Mouse (Mus musculus) lung, adult 2 months (tissue): ENCODE data around the gene Larp4.

Experiments
- CTCF ChIP-seq: fragments of 200-500 bp; IDR thresholded peaks from 2 replicates; pipeline ENCODE4 v1.5.1; 2011; ENCODE audit warnings: mild to moderate bottlenecking, low read length, control low read depth; ENCODE audit not compliant: insufficient read depth
- POLR2A ChIP-seq: fragments of 200-500 bp; IDR thresholded peaks from 2 replicates; pipeline ENCODE4 v1.6.1; 2011; ENCODE audit warnings: low read depth, mild to moderate bottlenecking, control low read depth, low read length, borderline replicate concordance; ENCODE audit errors: extremely low read depth

DNA sequence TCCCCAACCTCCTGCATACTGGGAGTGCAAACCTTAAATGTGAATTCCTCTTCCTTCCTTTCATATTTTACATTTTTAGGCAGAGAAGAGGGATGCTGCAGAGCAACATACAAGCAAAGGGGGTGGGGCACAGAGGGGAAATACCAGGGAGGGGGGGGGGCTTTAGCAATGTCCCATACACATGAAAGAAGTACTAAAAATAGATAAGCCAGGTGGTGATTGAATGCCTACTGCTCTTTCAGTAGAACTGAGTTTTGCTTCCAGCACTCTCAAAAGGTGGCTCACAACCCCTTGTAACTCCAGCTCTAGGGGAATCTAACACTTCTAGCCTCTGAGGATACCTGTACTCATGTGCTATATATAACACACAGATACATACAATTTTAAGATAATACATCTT, 36.3 kb downstream of the Larp4 start:
- no peak for TF ChIP-seq CTCF
- no peak for TF ChIP-seq POLR2A
